Mouse (Mus musculus): ENCODE measurements at regions not wholly inside any gene's neighbourhood (a gene's known extent, or its start where the extent isn't known, plus 50 kb on each side); places are given as distances from the start of the nearest gene placed in this dataset.

DNA sequence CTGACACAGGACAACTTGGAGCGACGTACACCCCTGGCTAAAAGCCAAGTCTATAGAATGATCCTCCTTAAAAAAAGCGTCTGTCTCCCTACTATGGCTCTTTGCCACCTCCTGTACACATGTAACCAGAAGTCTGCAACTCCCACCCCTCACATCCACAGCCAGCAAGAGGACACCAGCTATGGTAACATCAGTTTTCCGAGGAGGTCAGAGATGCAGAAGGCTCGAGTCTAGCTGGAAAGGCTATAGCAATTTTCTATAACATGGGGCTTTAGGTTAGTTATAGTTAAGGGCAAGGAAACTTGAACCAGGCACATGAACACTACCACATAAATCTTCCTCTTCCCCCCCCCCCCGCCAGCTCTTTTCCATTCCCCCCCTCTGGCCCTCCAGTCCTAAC, 240.2 kb downstream of the H2al1j start:
- H3K27ac ChIP-seq (ENCODE audit: control insufficient read depth, insufficient read depth, low read depth, low read length), result no peak overlapping the region
- TF ChIP-seq POLR2A (IDR thresholded peaks at IDR 0.05; ENCODE audit: control insufficient read depth, low read depth, low read length) (no peak), CTCF (IDR thresholded peaks at IDR 0.05; ENCODE audit: control insufficient read depth, insufficient read depth, insufficient replicate concordance, low read depth, low read length) (no peak)
- no peaks in the 10 kb centered on the region for H3K27me3 ChIP-seq (ENCODE audit: control insufficient read depth, insufficient read depth, low read length)
- no peaks in the 10 kb centered on the region for H3K36me3 ChIP-seq (ENCODE audit: control insufficient read depth, insufficient read depth, low read length)
- H3K4me1 ChIP-seq (ENCODE audit: control insufficient read depth, insufficient read depth, low read length), result no peaks in the 10 kb centered on the region
- H3K4me3 ChIP-seq (ENCODE audit: control insufficient read depth, low read depth, low read length), result no peak overlapping the region

GRCm38 (mm10) chrX:11568262-11568661, 240.6 kb downstream of the H2al1j start:
- no peak overlapping the region for H3K4me3 ChIP-seq (ENCODE audit: control insufficient read depth, low read depth, low read length)
- TF ChIP-seq CTCF (IDR thresholded peaks at IDR 0.05; ENCODE audit: control insufficient read depth, insufficient read depth, insufficient replicate concordance, low read depth, low read length) (no peak), POLR2A (IDR thresholded peaks at IDR 0.05; ENCODE audit: control insufficient read depth, low read depth, low read length) (no peak)
- H3K36me3 ChIP-seq (ENCODE audit: control insufficient read depth, insufficient read depth, low read length), result no peaks in the 10 kb centered on the region
- no peak overlapping the region for H3K27ac ChIP-seq (ENCODE audit: control insufficient read depth, insufficient read depth, low read depth, low read length)
- no peaks in the 10 kb centered on the region for H3K27me3 ChIP-seq (ENCODE audit: control insufficient read depth, insufficient read depth, low read length)
- H3K4me1 ChIP-seq (ENCODE audit: control insufficient read depth, insufficient read depth, low read length), result no peaks in the 10 kb centered on the region

DNA sequence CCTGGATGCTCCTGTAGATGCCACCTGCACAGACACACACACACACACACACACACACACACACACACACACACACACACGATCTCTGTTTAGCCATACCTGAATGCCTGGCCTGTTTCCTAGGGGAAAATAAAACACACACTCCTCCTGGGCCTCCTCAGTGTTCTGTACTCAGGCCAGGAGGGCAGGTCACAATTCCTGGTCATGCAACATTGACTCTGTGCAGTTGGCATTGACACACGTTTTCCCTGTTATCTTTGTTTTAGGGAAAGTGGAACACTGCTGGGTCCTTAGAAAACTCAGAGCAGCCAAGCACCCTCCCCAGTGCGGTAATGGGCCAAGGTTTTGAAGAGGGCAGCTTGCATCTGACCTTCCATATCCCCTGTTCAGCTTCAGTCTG, 246.7 kb downstream of the H2al1j start:
- Histone ChIP-seq H3K27me3 (ENCODE audit: control insufficient read depth, insufficient read depth, low read length) (no peaks in the 10 kb centered on the region), H3K4me3 (ENCODE audit: control insufficient read depth, low read depth, low read length) (no peak overlapping the region), H3K4me1 (ENCODE audit: control insufficient read depth, insufficient read depth, low read length) (no peaks in the 10 kb centered on the region), H3K27ac (ENCODE audit: control insufficient read depth, insufficient read depth, low read depth, low read length) (no peak overlapping the region), H3K36me3 (ENCODE audit: control insufficient read depth, insufficient read depth, low read length) (no peaks in the 10 kb centered on the region)
- TF ChIP-seq POLR2A (IDR thresholded peaks at IDR 0.05; ENCODE audit: control insufficient read depth, low read depth, low read length) (no peak), CTCF (IDR thresholded peaks at IDR 0.05; ENCODE audit: control insufficient read depth, insufficient read depth, insufficient replicate concordance, low read depth, low read length) (no peak)

DNA sequence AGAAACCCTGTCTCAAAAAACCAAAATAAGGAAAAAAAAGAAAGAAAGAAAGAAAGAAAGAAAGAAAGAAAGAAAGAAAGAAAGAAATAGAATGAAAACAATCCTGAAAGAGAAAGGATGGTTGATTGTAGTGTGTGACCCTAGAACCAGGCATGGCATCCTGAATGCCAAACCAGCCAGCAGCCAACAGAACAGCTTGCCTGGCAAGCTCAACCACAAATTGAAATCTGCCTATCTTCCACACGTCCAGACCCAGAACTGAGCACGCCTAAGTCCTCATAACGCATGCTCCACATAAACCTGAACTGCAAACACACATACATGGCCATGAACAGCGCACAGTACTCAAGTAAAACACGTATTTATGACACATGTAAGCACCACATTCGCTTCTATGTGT, 247.9 kb downstream of the H2al1j start:
- H3K27ac ChIP-seq (ENCODE audit: control insufficient read depth, insufficient read depth, low read depth, low read length), result no peak overlapping the region
- no peak overlapping the region for H3K4me3 ChIP-seq (ENCODE audit: control insufficient read depth, low read depth, low read length)
- no peaks in the 10 kb centered on the region for H3K36me3 ChIP-seq (ENCODE audit: control insufficient read depth, insufficient read depth, low read length)
- no peaks in the 10 kb centered on the region for H3K27me3 ChIP-seq (ENCODE audit: control insufficient read depth, insufficient read depth, low read length)
- TF ChIP-seq POLR2A (IDR thresholded peaks at IDR 0.05; ENCODE audit: control insufficient read depth, low read depth, low read length), result no peak
- TF ChIP-seq CTCF (IDR thresholded peaks at IDR 0.05; ENCODE audit: control insufficient read depth, insufficient read depth, insufficient replicate concordance, low read depth, low read length), result no peak
- no peaks in the 10 kb centered on the region for H3K4me1 ChIP-seq (ENCODE audit: control insufficient read depth, insufficient read depth, low read length)

GRCm38 (mm10) chrX:11576287-11576686, 248.7 kb downstream of the H2al1j start:
- TF ChIP-seq CTCF (IDR thresholded peaks at IDR 0.05; ENCODE audit: control insufficient read depth, insufficient read depth, insufficient replicate concordance, low read depth, low read length) (no peak), POLR2A (IDR thresholded peaks at IDR 0.05; ENCODE audit: control insufficient read depth, low read depth, low read length) (no peak)
- no peaks in the 10 kb centered on the region for H3K27me3 ChIP-seq (ENCODE audit: control insufficient read depth, insufficient read depth, low read length)
- no peaks in the 10 kb centered on the region for H3K4me1 ChIP-seq (ENCODE audit: control insufficient read depth, insufficient read depth, low read length)
- no peaks in the 10 kb centered on the region for H3K36me3 ChIP-seq (ENCODE audit: control insufficient read depth, insufficient read depth, low read length)
- H3K27ac ChIP-seq (ENCODE audit: control insufficient read depth, insufficient read depth, low read depth, low read length), result no peak overlapping the region
- no peak overlapping the region for H3K4me3 ChIP-seq (ENCODE audit: control insufficient read depth, low read depth, low read length)

DNA sequence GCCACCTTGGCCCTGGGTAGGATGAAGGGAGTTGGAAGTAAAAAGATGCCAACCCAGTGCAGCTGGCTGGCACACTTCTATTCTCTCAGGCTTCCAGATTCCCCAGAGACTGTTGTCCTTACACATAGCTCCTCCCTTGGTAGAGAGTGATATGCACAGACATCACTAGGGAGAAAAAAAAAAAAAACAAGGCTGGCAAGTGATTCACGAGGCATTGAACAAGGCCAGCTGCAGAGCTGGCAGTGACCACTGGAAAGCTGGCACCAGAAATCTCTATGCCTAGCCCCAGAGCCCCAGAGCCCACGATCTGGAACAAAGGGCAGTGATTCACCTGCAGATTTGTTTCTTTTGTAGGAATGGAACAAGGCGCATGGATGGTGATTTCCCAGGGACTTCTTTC, 249.7 kb downstream of the H2al1j start:
- TF ChIP-seq POLR2A (IDR thresholded peaks at IDR 0.05; ENCODE audit: control insufficient read depth, low read depth, low read length) (no peak), CTCF (IDR thresholded peaks at IDR 0.05; ENCODE audit: control insufficient read depth, insufficient read depth, insufficient replicate concordance, low read depth, low read length) (no peak)
- no peak overlapping the region for H3K27ac ChIP-seq (ENCODE audit: control insufficient read depth, insufficient read depth, low read depth, low read length)

GRCm38 (mm10) chrX:11585353-11585752, 257.7 kb downstream of the H2al1j start:
- no peak for TF ChIP-seq CTCF (IDR thresholded peaks at IDR 0.05; ENCODE audit: control insufficient read depth, insufficient read depth, insufficient replicate concordance, low read depth, low read length)
- TF ChIP-seq POLR2A (IDR thresholded peaks at IDR 0.05; ENCODE audit: control insufficient read depth, low read depth, low read length), result no peak
- Histone ChIP-seq H3K4me3 (ENCODE audit: control insufficient read depth, low read depth, low read length) (no peak overlapping the region), H3K27me3 (ENCODE audit: control insufficient read depth, insufficient read depth, low read length) (no peaks in the 10 kb centered on the region), H3K4me1 (ENCODE audit: control insufficient read depth, insufficient read depth, low read length) (no peaks in the 10 kb centered on the region), H3K36me3 (ENCODE audit: control insufficient read depth, insufficient read depth, low read length) (no peaks in the 10 kb centered on the region), H3K27ac (ENCODE audit: control insufficient read depth, insufficient read depth, low read depth, low read length) (no peak overlapping the region)

More for the DNA sequence above, 249.7 kb downstream of the H2al1j start:
- H3K36me3 ChIP-seq (ENCODE audit: control insufficient read depth, insufficient read depth, low read length), result no peaks in the 10 kb centered on the region
- no peaks in the 10 kb centered on the region for H3K27me3 ChIP-seq (ENCODE audit: control insufficient read depth, insufficient read depth, low read length)
- no peak overlapping the region for H3K4me3 ChIP-seq (ENCODE audit: control insufficient read depth, low read depth, low read length)
- H3K4me1 ChIP-seq (ENCODE audit: control insufficient read depth, insufficient read depth, low read length), result no peaks in the 10 kb centered on the region

Measured in testis, adult 2 months (tissue).